In genomic region chr4:115850631-115851030, GRCm38 (mm10) we compare ENCODE assay signal across 25 mouse cellular contexts. TPM values are rescaled to one million over a fixed set of nuclear protein-coding genes. Genes with fewer than 3 reads are reported as not detected.
A peak's percentile ranks its signal among the peaks of the same experiment; 100 is the strongest.
DNase-seq lines count a peak whose midpoint lies in the region; ATAC-seq lines count a peak whose summit lies in the region.
"Had no signal": no experiment of that assay in that cellular context is flagged by ENCODE, and none has a peak within 500 bp of the region (broad histone marks: within the 10 kb centered on the region; RNA-seq: fewer than 3 reads in every experiment).

No protein-coding gene starts in this region.

- H3K9me3 ChIP-seq in liver, embryonic 13.5 days (replicated peaks), result no peaks in the 10 kb centered on the region
- no peaks in the 10 kb centered on the region for H3K9me3 ChIP-seq in liver, embryonic 11.5 days (ENCODE audit: control insufficient read depth, low read length)
- no peaks in the 10 kb centered on the region for H3K9me3 ChIP-seq in liver, embryonic 15.5 days (replicated peaks)
- H3K9me3 ChIP-seq: embryonic facial prominence, embryonic 15.5 days; forebrain, embryonic 10.5 days; heart, embryonic 12.5 days; hindbrain, embryonic 10.5 days had no signal

- H3K27ac ChIP-seq in liver, embryonic 13.5 days, result peak overlapping the region; percentile 97
- H3K27ac ChIP-seq in liver, embryonic 11.5 days (ENCODE audit: low read depth, low read length), result no peak overlapping the region
- peak overlapping the region; percentile 97 for H3K27ac ChIP-seq in liver, embryonic 15.5 days (replicated peaks)
- H3K27ac ChIP-seq: embryonic facial prominence, embryonic 15.5 days; gastrocnemius, adult 2 months; hindbrain, embryonic 10.5 days; hindbrain, embryonic 14.5 days had no signal

- H3K36me3 ChIP-seq in liver, embryonic 13.5 days, result peaks cover 66% of the 10 kb centered on the region
- peaks cover 3% of the 10 kb centered on the region; the same call in 1 of the 2 replicates for H3K36me3 ChIP-seq in liver, embryonic 11.5 days (ENCODE audit: control insufficient read depth, insufficient read depth, low read length)
- H3K36me3 ChIP-seq in liver, embryonic 15.5 days (replicated peaks), result peaks cover 78% of the 10 kb centered on the region
- H3K36me3 ChIP-seq in splenic B cell, adult 2 months (ENCODE audit: control insufficient read depth, insufficient read depth, low read length, poor library complexity, severe bottlenecking), result no peaks in the 10 kb centered on the region

- H3K9ac ChIP-seq in liver, embryonic 13.5 days, result peak overlapping the region; percentile 65
- H3K9ac ChIP-seq in liver, embryonic 11.5 days (ENCODE audit: low read depth, low read length), result no peak overlapping the region
- H3K9ac ChIP-seq in liver, embryonic 15.5 days, result no peak overlapping the region
- H3K9ac ChIP-seq: embryonic facial prominence, embryonic 15.5 days; heart, embryonic 12.5 days; hindbrain, embryonic 14.5 days had no signal

- H3K4me1 ChIP-seq in liver, embryonic 13.5 days (replicated peaks), result peaks cover 89% of the 10 kb centered on the region
- H3K4me1 ChIP-seq in liver, embryonic 11.5 days (replicated peaks; ENCODE audit: control insufficient read depth, insufficient read depth, low read length), result peaks cover 68% of the 10 kb centered on the region
- peaks cover 84% of the 10 kb centered on the region for H3K4me1 ChIP-seq in liver, embryonic 15.5 days (replicated peaks)

- DNase-seq in liver, embryonic 13.5 days, result no peak
- no peak for DNase-seq in liver, embryonic 11.5 days (ENCODE audit: low spot score)
- peak; percentile 57 for DNase-seq in A20 (ENCODE audit: low read depth, low spot score)
- peak; percentile 8 for DNase-seq in splenic B cell, adult 2 months (ENCODE audit: low read depth, low spot score)
- DNase-seq in urinary bladder, adult 2 months (ENCODE audit: low spot score), result no peak
- DNase-seq: adrenal gland, postnatal 14 days; B cell, adult 2 months; cerebellum, adult 18-20 months; cerebellum, adult 9-11 months; cerebellum, postnatal 36 days; gastrocnemius, adult 2 months; gastrocnemius, postnatal 25 days had no signal

- no peak overlapping the region for H3K4me2 ChIP-seq in liver, embryonic 13.5 days
- no peak overlapping the region for H3K4me2 ChIP-seq in liver, embryonic 11.5 days
- H3K4me2 ChIP-seq in liver, embryonic 15.5 days, result 0 out of 2 replicates have a peak overlapping the region, but pooled peaks have one; percentile 73
- H3K4me2 ChIP-seq: embryonic facial prominence, embryonic 15.5 days; heart, embryonic 12.5 days; hindbrain, embryonic 14.5 days had no signal

- WGBS in liver, embryonic 13.5 days (ENCODE audit: insufficient replicate concordance), result 79% methylated on average over 2 of the region's 2 CpGs
- 53% methylated on average over 2 of the region's 2 CpGs for WGBS in liver, embryonic 11.5 days
- WGBS in liver, embryonic 15.5 days (ENCODE audit: insufficient replicate concordance), result 70% methylated on average over 2 of the region's 2 CpGs

- no peak overlapping the region for H3K4me3 ChIP-seq in liver, embryonic 13.5 days (replicated peaks)
- H3K4me3 ChIP-seq in liver, embryonic 11.5 days (ENCODE audit: low read depth, low read length), result no peak overlapping the region
- no peak overlapping the region for H3K4me3 ChIP-seq in liver, embryonic 15.5 days (replicated peaks)
- H3K4me3 ChIP-seq: embryonic facial prominence, embryonic 15.5 days; forebrain, embryonic 10.5 days; gastrocnemius, adult 2 months; heart, embryonic 12.5 days; hindbrain, embryonic 10.5 days had no signal

- no peaks in the 10 kb centered on the region for H3K27me3 ChIP-seq in liver, embryonic 13.5 days
- no peaks in the 10 kb centered on the region for H3K27me3 ChIP-seq in liver, embryonic 11.5 days (replicated peaks; ENCODE audit: control insufficient read depth, insufficient read depth, low read length)
- no peaks in the 10 kb centered on the region for H3K27me3 ChIP-seq in liver, embryonic 15.5 days
- H3K27me3 ChIP-seq in splenic B cell, adult 2 months (ENCODE audit: control insufficient read depth, insufficient read depth, low read length, poor library complexity, severe bottlenecking), result no peaks in the 10 kb centered on the region
- H3K27me3 ChIP-seq: embryonic facial prominence, embryonic 15.5 days; Patski had no signal

- no peak for ATAC-seq in liver, embryonic 13.5 days (ENCODE audit: low read depth)
- no peak for ATAC-seq in liver, embryonic 11.5 days (replicated peaks; ENCODE audit: low FRiP score)
- ATAC-seq in liver, embryonic 15.5 days (ENCODE audit: insufficient read depth), result no peak
- no peak for ATAC-seq in CD4-positive, CD25-positive, alpha-beta regulatory T cell, adult 4 months
- ATAC-seq: activated CD4-positive, CD25-positive, alpha-beta regulatory T cell, adult 4 months; forebrain, embryonic 14.5 days; Patski had no signal

RNA-seq across cellular contexts. Expression of gene Mknk1, which starts 11.6 kb away (rescaled TPM):
- 32.1 and 40.2 TPM in 2 replicates for polyA plus RNA-seq in liver, embryonic 13.5 days (2015; fragmentation: Nextera tagmentation; extraction: Ambion mirVana)
- 43.8 and 46.9 TPM in 2 replicates for polyA plus RNA-seq in liver, embryonic 11.5 days (2014; fragmentation: Nextera tagmentation; extraction: Ambion mirVana)
- polyA plus RNA-seq in liver, embryonic 15.5 days (2015; fragmentation: Nextera tagmentation; extraction: Ambion mirVana), result 30.0 and 33.1 TPM in 2 replicates
- 44.8 and 59.6 TPM in 2 replicates for polyA plus RNA-seq in urinary bladder, adult 2 months (2012; rRNA removed)
- 10 to 100 TPM; 43.4 to 47.5 TPM for polyA plus RNA-seq in CD4-positive, CD25-positive, alpha-beta regulatory T cell, adult 4 months (2017; shearing (Covaris generic))

RNA-seq across cellular contexts. Expression of gene Mob3c, which starts 22.7 kb away (rescaled TPM):
- polyA plus RNA-seq in liver, embryonic 13.5 days (2015; fragmentation: Nextera tagmentation; extraction: Ambion mirVana), result 6.7 TPM in 2 replicates
- 9.7 and 9.8 TPM in 2 replicates for polyA plus RNA-seq in liver, embryonic 11.5 days (2014; fragmentation: Nextera tagmentation; extraction: Ambion mirVana)
- polyA plus RNA-seq in liver, embryonic 15.5 days (2015; fragmentation: Nextera tagmentation; extraction: Ambion mirVana), result 8.0 and 8.2 TPM in 2 replicates
- polyA plus RNA-seq in urinary bladder, adult 2 months (2012; rRNA removed), result 10.3 and 19.3 TPM in 2 replicates
- 10 to 100 TPM; 13.5 to 15.8 TPM for polyA plus RNA-seq in CD4-positive, CD25-positive, alpha-beta regulatory T cell, adult 4 months (2017; shearing (Covaris generic))

RNA-seq across cellular contexts. Expression of gene Kncn, which starts 33.6 kb away (rescaled TPM):
- polyA plus RNA-seq in liver, embryonic 13.5 days (2015; fragmentation: Nextera tagmentation; extraction: Ambion mirVana), result not detected in 2 replicates
- polyA plus RNA-seq in liver, embryonic 11.5 days (2014; fragmentation: Nextera tagmentation; extraction: Ambion mirVana), result not detected in 2 replicates
- polyA plus RNA-seq in liver, embryonic 15.5 days (2015; fragmentation: Nextera tagmentation; extraction: Ambion mirVana), result not detected in 2 replicates
- polyA plus RNA-seq in urinary bladder, adult 2 months (2012; rRNA removed), result 0.04 TPM in 1 of 2 replicates, not detected in the other
- not detected for polyA plus RNA-seq in CD4-positive, CD25-positive, alpha-beta regulatory T cell, adult 4 months (2017; shearing (Covaris generic))
- polyA plus RNA-seq: activated CD4-positive, CD25-positive, alpha-beta regulatory T cell, adult 4 months; embryonic facial prominence, embryonic 11.5 days; embryonic facial prominence, embryonic 15.5 days; forebrain, embryonic 10.5 days; forebrain, embryonic 14.5 days; heart, embryonic 12.5 days; heart, embryonic 16.5 days; hindbrain, embryonic 10.5 days; Patski had no signal

RNA-seq across cellular contexts. Expression of gene 6430628N08Rik, which starts 39.8 kb away (rescaled TPM):
- polyA plus RNA-seq in liver, embryonic 13.5 days (2015; fragmentation: Nextera tagmentation; extraction: Ambion mirVana), result not detected in 2 replicates
- polyA plus RNA-seq in liver, embryonic 11.5 days (2014; fragmentation: Nextera tagmentation; extraction: Ambion mirVana), result not detected in 2 replicates
- not detected in 2 replicates for polyA plus RNA-seq in liver, embryonic 15.5 days (2015; fragmentation: Nextera tagmentation; extraction: Ambion mirVana)
- polyA plus RNA-seq in urinary bladder, adult 2 months (2012; rRNA removed), result not detected in 2 replicates
- polyA plus RNA-seq in CD4-positive, CD25-positive, alpha-beta regulatory T cell, adult 4 months (2017; shearing (Covaris generic)), result not detected
- polyA plus RNA-seq: activated CD4-positive, CD25-positive, alpha-beta regulatory T cell, adult 4 months; embryonic facial prominence, embryonic 11.5 days; erythroblast, embryonic 14.5 days; forebrain, embryonic 10.5 days; forebrain, embryonic 14.5 days; heart, embryonic 12.5 days; heart, embryonic 16.5 days; hindbrain, embryonic 10.5 days; hindbrain, embryonic 14.5 days; Patski had no signal

Comparison
In these comparisons a context has a peak if more than half of its experiments do, and no peak if none do; other contexts are left out.
1. DNase-seq: peak in A20 (single experiment) and splenic B cell, adult 2 months (single experiment); none in liver, embryonic 13.5 days (single experiment), liver, embryonic 11.5 days (single experiment) and urinary bladder, adult 2 months (single experiment).